Mouse (Mus musculus): Measurements from ENCODE around the gene Lars2.
A peak's percentile ranks its signal among the peaks of the same experiment; 100 is the strongest.

GRCm38 (mm10) chr9:123450174-123450573 is 83.4 kb downstream of the Lars2 start:
- peak; percentile 81 for TF ChIP-seq CTCF (IDR thresholded peaks at IDR 0.05; ENCODE audit: low read depth, low read length)
- no peak for TF ChIP-seq POLR2AphosphoS5 (IDR thresholded peaks at IDR 0.05; ENCODE audit: insufficient replicate concordance, low read depth, low read length)
- TF ChIP-seq TAL1 (conservative IDR thresholded peaks at IDR 0.05; ENCODE audit: low read depth, low read length): no peak
- no peak for TF ChIP-seq GATA1 (IDR thresholded peaks at IDR 0.05; ENCODE audit: borderline replicate concordance, low read length)
- no peak for TF ChIP-seq GATA2 (IDR thresholded peaks at IDR 0.05; ENCODE audit: borderline replicate concordance, low read depth, low read length)

Data from G1E (cell line).